Mouse (Mus musculus) spleen, postnatal 14 days (tissue): ENCODE data around the gene Gpr27.
A peak's percentile ranks its signal among the peaks of the same experiment; 100 is the strongest.

Experiments
- DNase-seq, 2 experiments: peaks; one replicate each; pipeline ENCODE4 v3.0.0; 2021 to 2022; ENCODE audit warnings: low spot score in 2 of 2

The Gpr27 gene

GRCm38 (mm10) chr6:99692206-99692915 lies at the start of gene Gpr27:
Gene Gpr27 (plus strand): TSS chr6:99692679.
- no peak for DNase-seq

GRCm38 (mm10) chr6:99643439-99644199 lies 48.9 kb upstream of the Gpr27 start:
- DNase-seq, result no peak

GRCm38 (mm10) chr6:99644386-99644785 lies 48.1 kb upstream of the Gpr27 start:
- no peak for DNase-seq

GRCm38 (mm10) chr6:99644876-99645275 lies 47.6 kb upstream of the Gpr27 start:
- DNase-seq, result no peak

GRCm38 (mm10) chr6:99646344-99646743 lies 46.1 kb upstream of the Gpr27 start:
- DNase-seq, result no peak

GRCm38 (mm10) chr6:99649307-99649706 lies 43.2 kb upstream of the Gpr27 start:
- no peak for DNase-seq

GRCm38 (mm10) chr6:99652341-99652740 lies 40.1 kb upstream of the Gpr27 start:
- DNase-seq, result no peak

- no peak for DNase-seq
Observed at GRCm38 (mm10) chr6:99654343-99654742, 38.1 kb upstream of the Gpr27 start.

GRCm38 (mm10) chr6:99655488-99655887 lies 37.0 kb upstream of the Gpr27 start:
- DNase-seq, result no peak

- DNase-seq, result no peak
Observed at GRCm38 (mm10) chr6:99656088-99656487, 36.4 kb upstream of the Gpr27 start.

- no peak for DNase-seq
Observed at GRCm38 (mm10) chr6:99658586-99658985, 33.9 kb upstream of the Gpr27 start.

GRCm38 (mm10) chr6:99660443-99660842 lies 32.0 kb upstream of the Gpr27 start:
- DNase-seq, result no peak

GRCm38 (mm10) chr6:99663232-99663631 lies 29.2 kb upstream of the Gpr27 start:
- no peak for DNase-seq

GRCm38 (mm10) chr6:99665457-99666317 lies 26.8 kb upstream of the Gpr27 start:
- no peak for DNase-seq

- peak in 1 of 2 experiments; percentile 15 for DNase-seq
Observed at GRCm38 (mm10) chr6:99666318-99667171, 25.9 kb upstream of the Gpr27 start, which contains the start of the genes Eif4e3 and Gm20696. Gene Eif4e3 (minus strand): TSS chr6:99666771. Gene Gm20696 (minus strand): TSS chr6:99666797.

- no peak for DNase-seq
Observed at GRCm38 (mm10) chr6:99667290-99667689, 25.2 kb upstream of the Gpr27 start.

- DNase-seq, result no peak
Observed at GRCm38 (mm10) chr6:99669481-99670325, 22.8 kb upstream of the Gpr27 start.

- DNase-seq, result peak in 1 of 2 experiments; percentile 18
Observed at GRCm38 (mm10) chr6:99670481-99671119, 21.9 kb upstream of the Gpr27 start.

- DNase-seq, result no peak
Observed at GRCm38 (mm10) chr6:99671768-99672167, 20.7 kb upstream of the Gpr27 start.

GRCm38 (mm10) chr6:99674482-99674881 lies 18.0 kb upstream of the Gpr27 start:
- no peak for DNase-seq
